Mouse (Mus musculus): ENCODE results near the gene Actn4. TPM values are rescaled to one million over a fixed set of nuclear protein-coding genes. Genes with fewer than 3 reads are reported as not detected.
A peak's percentile ranks its signal among the peaks of the same experiment; 100 is the strongest.

The Actn4 gene
- polyA plus RNA-seq, 1 experiment, result 129 TPM

GRCm38 (mm10) chr7:28954773-28955172, 7.4 kb downstream of the Actn4 start:
- no peak for TF ChIP-seq POLR2A (IDR thresholded peaks at IDR 0.05; ENCODE audit: borderline replicate concordance, insufficient read depth, low read length)
- no peak for TF ChIP-seq CTCF (IDR thresholded peaks at IDR 0.05; ENCODE audit: borderline replicate concordance, insufficient read depth, low read depth, low read length)
- H3K27me3 ChIP-seq (ENCODE audit: control insufficient read depth, insufficient read depth, low read length), result no peaks in the 10 kb centered on the region
- 50% methylated on average over 4 of the region's 4 CpGs for WGBS
- DNase-seq, result no peak
- H3K27ac ChIP-seq (ENCODE audit: insufficient read depth, low read length), result no peak overlapping the region
- H3K4me1 ChIP-seq (ENCODE audit: control insufficient read depth, insufficient read depth, low read length), result peaks cover 11% of the 10 kb centered on the region
- H3K4me3 ChIP-seq (replicated peaks; ENCODE audit: insufficient read depth, low read depth, low read length), result no peak overlapping the region

GRCm38 (mm10) chr7:28953476-28954376, 8.4 kb downstream of the Actn4 start:
- Histone ChIP-seq H3K27ac (ENCODE audit: insufficient read depth, low read length) (no peak overlapping the region), H3K27me3 (ENCODE audit: control insufficient read depth, insufficient read depth, low read length) (no peaks in the 10 kb centered on the region), H3K4me3 (replicated peaks; ENCODE audit: insufficient read depth, low read depth, low read length) (no peak overlapping the region), H3K4me1 (ENCODE audit: control insufficient read depth, insufficient read depth, low read length) (peaks cover 7% of the 10 kb centered on the region)
- 29% methylated on average over 2 of the region's 2 CpGs for WGBS
- TF ChIP-seq POLR2A (IDR thresholded peaks at IDR 0.05; ENCODE audit: borderline replicate concordance, insufficient read depth, low read length), result no peak
- no peak for TF ChIP-seq CTCF (IDR thresholded peaks at IDR 0.05; ENCODE audit: borderline replicate concordance, insufficient read depth, low read depth, low read length)
- DNase-seq, result no peak

- Histone ChIP-seq H3K27ac (ENCODE audit: insufficient read depth, low read length) (no peak overlapping the region; the same call in 1 of the 2 replicates), H3K4me3 (replicated peaks; ENCODE audit: insufficient read depth, low read depth, low read length) (no peak overlapping the region), H3K4me1 (ENCODE audit: control insufficient read depth, insufficient read depth, low read length) (peaks cover 9% of the 10 kb centered on the region), H3K27me3 (ENCODE audit: control insufficient read depth, insufficient read depth, low read length) (no peaks in the 10 kb centered on the region)
- peak in 1 of 2 experiments; percentile 34 for DNase-seq
- WGBS, result 11% methylated on average over 3 of the region's 3 CpGs
- no peak for TF ChIP-seq POLR2A (IDR thresholded peaks at IDR 0.05; ENCODE audit: borderline replicate concordance, insufficient read depth, low read length)
- no peak for TF ChIP-seq CTCF (IDR thresholded peaks at IDR 0.05; ENCODE audit: borderline replicate concordance, insufficient read depth, low read depth, low read length)
These were observed 9.4 kb downstream of the Actn4 start for GRCm38 (mm10) chr7:28952786-28953185.

GRCm38 (mm10) chr7:28951764-28952163, 10.4 kb downstream of the Actn4 start:
- TF ChIP-seq CTCF (IDR thresholded peaks at IDR 0.05; ENCODE audit: borderline replicate concordance, insufficient read depth, low read depth, low read length), result no peak
- no peak for TF ChIP-seq POLR2A (IDR thresholded peaks at IDR 0.05; ENCODE audit: borderline replicate concordance, insufficient read depth, low read length)
- H3K27ac ChIP-seq (ENCODE audit: insufficient read depth, low read length), result no peak overlapping the region
- H3K4me1 ChIP-seq (ENCODE audit: control insufficient read depth, insufficient read depth, low read length), result peaks cover 15% of the 10 kb centered on the region
- WGBS, result 89% methylated on average over 2 of the region's 2 CpGs
- H3K27me3 ChIP-seq (ENCODE audit: control insufficient read depth, insufficient read depth, low read length), result no peaks in the 10 kb centered on the region
- H3K4me3 ChIP-seq (replicated peaks; ENCODE audit: insufficient read depth, low read depth, low read length), result no peak overlapping the region
- no peak for DNase-seq

- DNase-seq, result no peak
- WGBS, result 88% methylated on average over 10 of the region's 10 CpGs
- Histone ChIP-seq H3K27ac (ENCODE audit: insufficient read depth, low read length) (no peak overlapping the region), H3K27me3 (ENCODE audit: control insufficient read depth, insufficient read depth, low read length) (no peaks in the 10 kb centered on the region), H3K4me1 (ENCODE audit: control insufficient read depth, insufficient read depth, low read length) (peaks cover 18% of the 10 kb centered on the region), H3K4me3 (replicated peaks; ENCODE audit: insufficient read depth, low read depth, low read length) (no peak overlapping the region)
- TF ChIP-seq POLR2A (IDR thresholded peaks at IDR 0.05; ENCODE audit: borderline replicate concordance, insufficient read depth, low read length), result no peak
- TF ChIP-seq CTCF (IDR thresholded peaks at IDR 0.05; ENCODE audit: borderline replicate concordance, insufficient read depth, low read depth, low read length), result no peak
These were observed 11.6 kb downstream of the Actn4 start for GRCm38 (mm10) chr7:28950346-28951037.

GRCm38 (mm10) chr7:28949298-28949697, 12.8 kb downstream of the Actn4 start:
- H3K4me1 ChIP-seq (ENCODE audit: control insufficient read depth, insufficient read depth, low read length), result peaks cover 21% of the 10 kb centered on the region
- 74% methylated on average over 2 of the region's 2 CpGs for WGBS
- no peak overlapping the region for H3K27ac ChIP-seq (ENCODE audit: insufficient read depth, low read length)
- TF ChIP-seq CTCF (IDR thresholded peaks at IDR 0.05; ENCODE audit: borderline replicate concordance, insufficient read depth, low read depth, low read length) (no peak), POLR2A (IDR thresholded peaks at IDR 0.05; ENCODE audit: borderline replicate concordance, insufficient read depth, low read length) (no peak)
- no peak overlapping the region for H3K4me3 ChIP-seq (replicated peaks; ENCODE audit: insufficient read depth, low read depth, low read length)
- H3K27me3 ChIP-seq (ENCODE audit: control insufficient read depth, insufficient read depth, low read length), result no peaks in the 10 kb centered on the region
- no peak for DNase-seq

GRCm38 (mm10) chr7:28948746-28949145, 13.4 kb downstream of the Actn4 start:
- Histone ChIP-seq H3K4me1 (ENCODE audit: control insufficient read depth, insufficient read depth, low read length) (peaks cover 21% of the 10 kb centered on the region), H3K27ac (ENCODE audit: insufficient read depth, low read length) (no peak overlapping the region), H3K4me3 (replicated peaks; ENCODE audit: insufficient read depth, low read depth, low read length) (no peak overlapping the region), H3K27me3 (ENCODE audit: control insufficient read depth, insufficient read depth, low read length) (no peaks in the 10 kb centered on the region)
- no peak for TF ChIP-seq CTCF (IDR thresholded peaks at IDR 0.05; ENCODE audit: borderline replicate concordance, insufficient read depth, low read depth, low read length)
- TF ChIP-seq POLR2A (IDR thresholded peaks at IDR 0.05; ENCODE audit: borderline replicate concordance, insufficient read depth, low read length), result no peak
- no peak for DNase-seq
- WGBS, result 96% methylated on average over 7 of the region's 7 CpGs

Data from cerebellum, adult 2 months (tissue).